Mouse (Mus musculus) intestine, postnatal 0 days (tissue): ENCODE measurements around the gene Mettl13. TPM values are rescaled to one million over a fixed set of nuclear protein-coding genes. Genes with fewer than 3 reads are reported as not detected.

Experiments used
- ATAC-seq: fragments of 200-750 bp; cut with Nextera tagmentation; 2 replicates; pipeline ENCODE4 v1.8.0; 2017; ENCODE audit warnings: mild to moderate bottlenecking, moderate TSS enrichment, moderate library complexity
- H3K27ac ChIP-seq: fragments of 300-500 bp; sonication (generic); 2 replicates; pipeline ENCODE4 v1.5.1; 2014; ENCODE audit warnings: mild to moderate bottlenecking, low read depth, low read length, moderate library complexity
- H3K27me3 ChIP-seq: fragments of 300-500 bp; sonication (generic); replicated peaks from 2 replicates; pipeline ENCODE4 v1.6.1; 2014; ENCODE audit warnings: low read length, mixed read lengths; ENCODE audit not compliant: control insufficient read depth, insufficient read depth
- H3K36me3 ChIP-seq: fragments of 300-500 bp; sonication (generic); 2 replicates; pipeline ENCODE4 v1.6.1; 2014; ENCODE audit warnings: mild to moderate bottlenecking, moderate library complexity; ENCODE audit not compliant: control insufficient read depth, insufficient read depth
- H3K4me1 ChIP-seq: fragments of 300-500 bp; sonication (generic); replicated peaks from 2 replicates; pipeline ENCODE4 v1.6.1; 2014; ENCODE audit warnings: antibody characterized with exemption, low read length, mixed read lengths; ENCODE audit not compliant: control insufficient read depth, insufficient read depth
- H3K4me2 ChIP-seq: fragments of 300-500 bp; sonication (generic); replicated peaks from 2 replicates; pipeline ENCODE4 v1.6.1; 2014; ENCODE audit warnings: low read depth, mild to moderate bottlenecking, moderate library complexity
- H3K4me3 ChIP-seq: fragments of 300-500 bp; sonication (generic); 2 replicates; pipeline ENCODE4 v1.5.1; 2014; ENCODE audit warnings: low read depth, low read length
- H3K9ac ChIP-seq: fragments of 300-500 bp; sonication (generic); 2 replicates; pipeline ENCODE4 v1.6.1; 2014; ENCODE audit warnings: mild to moderate bottlenecking, low read depth, low read length
- H3K9me3 ChIP-seq: fragments of 300-500 bp; sonication (generic); 2 replicates; pipeline ENCODE4 v1.6.1; 2016; ENCODE audit warnings: mixed run types; ENCODE audit not compliant: control insufficient read depth
- CTCF ChIP-seq: sonication (generic); IDR thresholded peaks from 2 replicates; pipeline ENCODE4 v1.5.1; 2016; ENCODE audit warnings: low read depth, mild to moderate bottlenecking, control low read depth, antibody characterized with exemption, moderate library complexity
- WGBS: fragments of 180-500 bp; shearing (Covaris S2); extraction: QIAGEN DNeasy Blood & Tissue Kit; methylation state at CpG from one replicate; pipeline ENCODE4 v1.1.7; 2014; 5-methylcytosine and 5-hydroxymethylcytosine counted together
- polyA plus RNA-seq: library from polyadenylated mRNA; unstranded; fragments of >200 nt; fragmentation: Nextera tagmentation; extraction: Ambion mirVana; gene quantifications from 2 replicates; pipeline ENCODE4 v1.2.1, GENCODE M21; 2015

The Mettl13 gene
- polyA plus RNA-seq, 1 experiment from 2014 or later = 5.9 TPM

- Histone ChIP-seq H3K36me3 (peaks cover 55% of the 10 kb centered on the region), H3K27ac (no peak overlapping the region), H3K4me1 (peaks cover 2% of the 10 kb centered on the region; the same call in 1 of the 2 replicates), H3K4me2 (no peak overlapping the region), H3K27me3 (no peaks in the 10 kb centered on the region), H3K9me3 (no peaks in the 10 kb centered on the region), H3K4me3 (no peak overlapping the region), H3K9ac (no peak overlapping the region)
- WGBS = 64% methylated on average over 1 of the region's 1 CpGs
- no peak for TF ChIP-seq CTCF
- ATAC-seq = no peak
Observed at GRCm38 (mm10) chr1:162543231-162543630, 5.1 kb downstream of the Mettl13 start.

GRCm38 (mm10) chr1:162533766-162534560, 14.4 kb downstream of the Mettl13 start:
- H3K27ac ChIP-seq = no peak overlapping the region
- H3K9me3 ChIP-seq = no peaks in the 10 kb centered on the region
- no peak overlapping the region for H3K4me3 ChIP-seq
- no peak overlapping the region for H3K9ac ChIP-seq
- 92% methylated on average over 14 of the region's 14 CpGs for WGBS
- ATAC-seq = no peak
- TF ChIP-seq CTCF = no peak
- no peaks in the 10 kb centered on the region for H3K27me3 ChIP-seq
- H3K4me1 ChIP-seq = no peaks in the 10 kb centered on the region
- H3K36me3 ChIP-seq = peaks cover 50% of the 10 kb centered on the region
- no peak overlapping the region for H3K4me2 ChIP-seq

- 52% methylated on average over 4 of the region's 4 CpGs for WGBS
- H3K9me3 ChIP-seq = no peaks in the 10 kb centered on the region
- H3K27ac ChIP-seq = no peak overlapping the region; the same call in 1 of the 2 replicates
- no peak overlapping the region for H3K4me3 ChIP-seq
- no peak overlapping the region for H3K4me2 ChIP-seq
- ATAC-seq = peak; percentile 91
- H3K4me1 ChIP-seq = no peaks in the 10 kb centered on the region
- peaks cover 40% of the 10 kb centered on the region for H3K36me3 ChIP-seq
- no peak overlapping the region for H3K9ac ChIP-seq
- H3K27me3 ChIP-seq = no peaks in the 10 kb centered on the region
- no peak for TF ChIP-seq CTCF
Observed at GRCm38 (mm10) chr1:162532330-162532729, 16.0 kb downstream of the Mettl13 start.

- Histone ChIP-seq H3K4me3 (no peak overlapping the region), H3K9me3 (no peaks in the 10 kb centered on the region), H3K4me1 (no peaks in the 10 kb centered on the region), H3K27me3 (no peaks in the 10 kb centered on the region), H3K4me2 (no peak overlapping the region), H3K27ac (no peak overlapping the region), H3K36me3 (peaks cover 33% of the 10 kb centered on the region), H3K9ac (no peak overlapping the region)
- ATAC-seq = no peak
- TF ChIP-seq CTCF = peak; percentile 68
- 68% methylated on average over 4 of the region's 4 CpGs for WGBS
Observed at GRCm38 (mm10) chr1:162531584-162531983, 16.8 kb downstream of the Mettl13 start.

- Histone ChIP-seq H3K9ac (no peak overlapping the region), H3K4me2 (no peak overlapping the region), H3K36me3 (peaks cover 24% of the 10 kb centered on the region), H3K4me3 (no peak overlapping the region), H3K27me3 (no peaks in the 10 kb centered on the region), H3K9me3 (no peaks in the 10 kb centered on the region), H3K27ac (no peak overlapping the region), H3K4me1 (no peaks in the 10 kb centered on the region)
- no peak for ATAC-seq
- no peak for TF ChIP-seq CTCF
- WGBS = 97% methylated on average over 1 of the region's 1 CpGs
Observed at GRCm38 (mm10) chr1:162530666-162531065, 17.7 kb downstream of the Mettl13 start.

- Histone ChIP-seq H3K4me1 (no peaks in the 10 kb centered on the region), H3K9me3 (no peaks in the 10 kb centered on the region), H3K9ac (no peak overlapping the region), H3K36me3 (peaks cover 14% of the 10 kb centered on the region; the same call in 1 of the 2 replicates), H3K27ac (no peak overlapping the region), H3K4me3 (no peak overlapping the region), H3K4me2 (no peak overlapping the region), H3K27me3 (no peaks in the 10 kb centered on the region)
- ATAC-seq = no peak
- peak; percentile 56 for TF ChIP-seq CTCF
- 59% methylated on average over 2 of the region's 2 CpGs for WGBS
Observed at GRCm38 (mm10) chr1:162529651-162530050, 18.7 kb downstream of the Mettl13 start.
